9 mouse cellular contexts compared by ENCODE assay signal in genomic region chr9:96118216-96118615, GRCm38 (mm10). TPM values are rescaled to one million over a fixed set of nuclear protein-coding genes. Genes with fewer than 3 reads are reported as not detected.
DNase-seq lines count a peak whose midpoint lies in the region; ATAC-seq lines count a peak whose summit lies in the region.
"Had no signal": no experiment of that assay in that cellular context is flagged by ENCODE, and none has a peak within 500 bp of the region (broad histone marks: within the 10 kb centered on the region; RNA-seq: fewer than 3 reads in every experiment).

No protein-coding gene starts in this region.

- no peaks in the 10 kb centered on the region for H3K4me1 ChIP-seq in heart, embryonic 11.5 days (ENCODE audit: control insufficient read depth, insufficient read depth, low read length)
- peaks cover 7% of the 10 kb centered on the region for H3K4me1 ChIP-seq in forebrain, embryonic 15.5 days
- H3K4me1 ChIP-seq in liver, embryonic 15.5 days (replicated peaks): peaks cover 10% of the 10 kb centered on the region

- no peak overlapping the region for H3K9ac ChIP-seq in heart, embryonic 11.5 days (ENCODE audit: low read depth, low read length)
- H3K9ac ChIP-seq in forebrain, embryonic 15.5 days (replicated peaks): no peak overlapping the region
- H3K9ac ChIP-seq in liver, embryonic 15.5 days: no peak overlapping the region

- ATAC-seq in heart, embryonic 11.5 days (replicated peaks; ENCODE audit: insufficient number of reproducible peaks, low FRiP score, low TSS enrichment): no peak
- no peak for ATAC-seq in forebrain, embryonic 15.5 days (replicated peaks)
- no peak for ATAC-seq in liver, embryonic 15.5 days (ENCODE audit: insufficient read depth)

- DNase-seq in heart, postnatal 36 days: no peak
- DNase-seq in A20 (ENCODE audit: low read depth, low spot score): peak; percentile 70
- no peak for DNase-seq in Muller cell, postnatal 12 days (ENCODE audit: inconsistent ontology term)
- no peak for DNase-seq in retina, embryonic 14.5 days (ENCODE audit: low spot score)
- DNase-seq in adrenal gland, postnatal 25 days: no peak
- DNase-seq: thymus, adult 2 months had no signal

- 77% methylated on average over 4 of the region's 4 CpGs for WGBS in heart, embryonic 11.5 days (ENCODE audit: insufficient replicate concordance)
- WGBS in forebrain, embryonic 15.5 days: 84% methylated on average over 4 of the region's 4 CpGs
- 77% methylated on average over 4 of the region's 4 CpGs for WGBS in liver, embryonic 15.5 days (ENCODE audit: insufficient replicate concordance)

- no peaks in the 10 kb centered on the region for H3K27me3 ChIP-seq in heart, embryonic 11.5 days (ENCODE audit: control insufficient read depth, insufficient read depth, low read length)
- H3K27me3 ChIP-seq in forebrain, embryonic 15.5 days: no peaks in the 10 kb centered on the region
- peaks cover 38% of the 10 kb centered on the region for H3K27me3 ChIP-seq in liver, embryonic 15.5 days

- no peaks in the 10 kb centered on the region for H3K9me3 ChIP-seq in heart, embryonic 11.5 days (replicated peaks; ENCODE audit: control insufficient read depth, low read length)
- no peaks in the 10 kb centered on the region for H3K9me3 ChIP-seq in forebrain, embryonic 15.5 days
- no peaks in the 10 kb centered on the region for H3K9me3 ChIP-seq in liver, embryonic 15.5 days (replicated peaks)

- peak overlapping the region; percentile 68; the same call in 1 of the 2 replicates for H3K4me3 ChIP-seq in heart, embryonic 11.5 days (ENCODE audit: low read depth, low read length)
- no peak overlapping the region for H3K4me3 ChIP-seq in forebrain, embryonic 15.5 days
- no peak overlapping the region for H3K4me3 ChIP-seq in liver, embryonic 15.5 days (replicated peaks)

- no peaks in the 10 kb centered on the region for H3K36me3 ChIP-seq in heart, embryonic 11.5 days (ENCODE audit: control insufficient read depth, insufficient read depth, low read length)
- H3K36me3 ChIP-seq in forebrain, embryonic 15.5 days: no peaks in the 10 kb centered on the region
- no peaks in the 10 kb centered on the region for H3K36me3 ChIP-seq in liver, embryonic 15.5 days (replicated peaks)

- intact Hi-C loops in heart, postnatal 36 days (cut with DNase I): loop anchor here (2.0 to 10.0 kb wide), 3 partner anchors 79 to 357 kb away; partner anchors contain the start of genes Rnf7 and Tfdp2

- peak overlapping the region; percentile 81 for H3K4me2 ChIP-seq in heart, embryonic 11.5 days
- peak overlapping the region; percentile 76; the same call in 1 of the 2 replicates for H3K4me2 ChIP-seq in forebrain, embryonic 15.5 days (replicated peaks)
- peak overlapping the region; percentile 91 for H3K4me2 ChIP-seq in liver, embryonic 15.5 days

- H3K27ac ChIP-seq in heart, embryonic 11.5 days (ENCODE audit: low read depth, low read length): no peak overlapping the region
- no peak overlapping the region for H3K27ac ChIP-seq in forebrain, embryonic 15.5 days (replicated peaks)
- no peak overlapping the region for H3K27ac ChIP-seq in liver, embryonic 15.5 days (replicated peaks)

RNA-seq across cellular contexts. Expression of gene Gk5, which starts 0.9 kb away (rescaled TPM):
- polyA plus RNA-seq in heart, embryonic 11.5 days (2014; fragmentation: Nextera tagmentation; extraction: Ambion mirVana): 4.7 and 5.3 TPM in 2 replicates
- 1 to 10 TPM; 3.4 to 3.8 TPM for total RNA-seq in heart, postnatal 36 days (2021)
- 1.9 and 2.5 TPM in 2 replicates for polyA plus RNA-seq in forebrain, embryonic 15.5 days (2015; fragmentation: Nextera tagmentation; extraction: Ambion mirVana)
- 0.38 and 0.46 TPM in 2 replicates for polyA plus RNA-seq in liver, embryonic 15.5 days (2015; fragmentation: Nextera tagmentation; extraction: Ambion mirVana)
- 11.4 and 12.0 TPM in 2 replicates for total RNA-seq in adrenal gland, postnatal 25 days (2021)
